Mouse (Mus musculus) liver, adult 2 months (tissue): ENCODE data around the gene Ntm.

Source experiments
- CTCF ChIP-seq: fragments of 200-500 bp; IDR thresholded peaks from 2 replicates; pipeline ENCODE4 v1.5.1; 2011; ENCODE audit warnings: low read depth, low read length, control low read depth
- POLR2A ChIP-seq: fragments of 200-500 bp; IDR thresholded peaks from 2 replicates; pipeline ENCODE4 v1.6.1; 2011; ENCODE audit warnings: low read length, control low read depth; ENCODE audit not compliant: insufficient read depth; ENCODE audit errors: extremely low read depth

GRCm38 (mm10) chr9:29216528-29216927, 746.4 kb downstream of the Ntm start:
- no peak for TF ChIP-seq CTCF
- TF ChIP-seq POLR2A: no peak
